Mouse (Mus musculus): ENCODE results near the gene Mfsd12. TPM values are rescaled to one million over a fixed set of nuclear protein-coding genes. Genes with fewer than 3 reads are reported as not detected.

Mfsd12 gene
- polyA plus RNA-seq, 1 experiment = 33.1 TPM

GRCm38 (mm10) chr10:81414682-81415081, 57.4 kb downstream of the Mfsd12 start:
- Histone ChIP-seq H3K4me3 (ENCODE audit: control insufficient read depth, low read depth, low read length) (no peak overlapping the region), H3K27me3 (ENCODE audit: control insufficient read depth, insufficient read depth, low read length) (no peaks in the 10 kb centered on the region), H3K4me1 (ENCODE audit: control insufficient read depth, insufficient read depth, low read length) (peaks cover 40% of the 10 kb centered on the region), H3K27ac (ENCODE audit: control insufficient read depth, insufficient read depth, low read depth, low read length) (peak overlapping the region; percentile 90), H3K36me3 (ENCODE audit: control insufficient read depth, insufficient read depth, low read length) (no peaks in the 10 kb centered on the region)
- TF ChIP-seq POLR2A (IDR thresholded peaks at IDR 0.05; ENCODE audit: control insufficient read depth, low read depth, low read length) (no peak), CTCF (IDR thresholded peaks at IDR 0.05; ENCODE audit: control insufficient read depth, insufficient read depth, insufficient replicate concordance, low read depth, low read length) (no peak)

GRCm38 (mm10) chr10:81415146-81415545, 57.9 kb downstream of the Mfsd12 start:
- peaks cover 40% of the 10 kb centered on the region for H3K4me1 ChIP-seq (ENCODE audit: control insufficient read depth, insufficient read depth, low read length)

More at GRCm38 (mm10) chr10:81415146-81415545, 57.9 kb downstream of the Mfsd12 start:
- peak overlapping the region; percentile 56 for H3K27ac ChIP-seq (ENCODE audit: control insufficient read depth, insufficient read depth, low read depth, low read length)
- no peaks in the 10 kb centered on the region for H3K27me3 ChIP-seq (ENCODE audit: control insufficient read depth, insufficient read depth, low read length)
- H3K36me3 ChIP-seq (ENCODE audit: control insufficient read depth, insufficient read depth, low read length) = no peaks in the 10 kb centered on the region
- no peak for TF ChIP-seq POLR2A (IDR thresholded peaks at IDR 0.05; ENCODE audit: control insufficient read depth, low read depth, low read length)
- TF ChIP-seq CTCF (IDR thresholded peaks at IDR 0.05; ENCODE audit: control insufficient read depth, insufficient read depth, insufficient replicate concordance, low read depth, low read length) = no peak
- H3K4me3 ChIP-seq (ENCODE audit: control insufficient read depth, low read depth, low read length) = no peak overlapping the region

Other genes with a start within 250 kb of the Mfsd12 start
- gene Zbtb7a, start 222.3 kb upstream of the Mfsd12 start, polyA plus RNA-seq (2012; rRNA removed) = 5.6 and 6.0 TPM in 2 replicates
- 164 and 184 TPM in 2 replicates for gene Pias4, start 189.6 kb upstream of the Mfsd12 start, polyA plus RNA-seq (2012; rRNA removed)
- gene Eef2, start 180.9 kb upstream of the Mfsd12 start, polyA plus RNA-seq (2012; rRNA removed) = 1,507 and 1,673 TPM in 2 replicates
- 52.6 and 61.6 TPM in 2 replicates for gene Dapk3, start 174.5 kb upstream of the Mfsd12 start, polyA plus RNA-seq (2012; rRNA removed)
- gene 4930442H23Rik, start 173.6 kb upstream of the Mfsd12 start, polyA plus RNA-seq (2012; rRNA removed) = 1.4 and 1.8 TPM in 2 replicates
- gene Nmrk2, start 155.4 kb upstream of the Mfsd12 start, polyA plus RNA-seq (2012; rRNA removed) = not detected in 2 replicates
- 0.25 and 0.26 TPM in 2 replicates for gene Atcay, start 126.7 kb upstream of the Mfsd12 start, polyA plus RNA-seq (2012; rRNA removed)
- 11.6 and 12.5 TPM in 2 replicates for gene Zfr2, start 124.3 kb upstream of the Mfsd12 start, polyA plus RNA-seq (2012; rRNA removed)
- 3.0 and 3.5 TPM in 2 replicates for gene Matk, start 104.6 kb upstream of the Mfsd12 start, polyA plus RNA-seq (2012; rRNA removed)
- 181 and 261 TPM in 2 replicates for gene Mrpl54, start 90.6 kb upstream of the Mfsd12 start, polyA plus RNA-seq (2012; rRNA removed)
- 53.5 and 77.2 TPM in 2 replicates for gene Apba3, start 90.5 kb upstream of the Mfsd12 start, polyA plus RNA-seq (2012; rRNA removed)
- 0.56 and 0.99 TPM in 2 replicates for gene Tjp3, start 65.9 kb upstream of the Mfsd12 start, polyA plus RNA-seq (2012; rRNA removed)
- gene Pip5k1c, start 64.5 kb upstream of the Mfsd12 start, polyA plus RNA-seq (2012; rRNA removed) = 10.1 and 10.4 TPM in 2 replicates
- gene Cactin, start 36.4 kb upstream of the Mfsd12 start, polyA plus RNA-seq (2012; rRNA removed) = 13.4 and 16.5 TPM in 2 replicates
- gene Tbxa2r, start 28.8 kb upstream of the Mfsd12 start, polyA plus RNA-seq (2012; rRNA removed) = 0.47 and 0.91 TPM in 2 replicates
- gene Gipc3, start 14.2 kb upstream of the Mfsd12 start, polyA plus RNA-seq (2012; rRNA removed) = 3.3 and 4.1 TPM in 2 replicates
- gene Hmg20b, start 7.0 kb upstream of the Mfsd12 start, polyA plus RNA-seq (2012; rRNA removed) = 23.0 and 27.7 TPM in 2 replicates
- gene 4930404N11Rik, start 8.3 kb downstream of the Mfsd12 start, polyA plus RNA-seq (2012; rRNA removed) = 273 and 296 TPM in 2 replicates
- 161 and 178 TPM in 2 replicates for gene Fzr1, start 21.0 kb downstream of the Mfsd12 start, polyA plus RNA-seq (2012; rRNA removed)
- 38.5 and 46.3 TPM in 2 replicates for gene Dohh, start 26.9 kb downstream of the Mfsd12 start, polyA plus RNA-seq (2012; rRNA removed)
- 1.2 and 1.6 TPM in 2 replicates for gene Gm48551, start 27.0 kb downstream of the Mfsd12 start, polyA plus RNA-seq (2012; rRNA removed)
- gene Gm48552, start 31.5 kb downstream of the Mfsd12 start, polyA plus RNA-seq (2012; rRNA removed) = 0.65 TPM in 1 of 2 replicates, not detected in the other
- gene Smim24, start 35.6 kb downstream of the Mfsd12 start, polyA plus RNA-seq (2012; rRNA removed) = 3,568 and 3,612 TPM in 2 replicates
- gene Nfic, start 98.1 kb downstream of the Mfsd12 start, polyA plus RNA-seq (2012; rRNA removed) = 9.8 and 9.9 TPM in 2 replicates
- gene Celf5, start 125.2 kb downstream of the Mfsd12 start, polyA plus RNA-seq (2012; rRNA removed) = 147 and 163 TPM in 2 replicates
- 70.4 and 71.3 TPM in 2 replicates for gene Ncln, start 138.9 kb downstream of the Mfsd12 start, polyA plus RNA-seq (2012; rRNA removed)
- 0.04 and 0.13 TPM in 2 replicates for gene S1pr4, start 142.6 kb downstream of the Mfsd12 start, polyA plus RNA-seq (2012; rRNA removed)
- 1.0 and 1.2 TPM in 2 replicates for gene Gna15, start 166.7 kb downstream of the Mfsd12 start, polyA plus RNA-seq (2012; rRNA removed)
- gene Gna11, start 187.7 kb downstream of the Mfsd12 start, polyA plus RNA-seq (2012; rRNA removed) = 26.3 and 28.9 TPM in 2 replicates
- gene Aes, start 202.0 kb downstream of the Mfsd12 start, polyA plus RNA-seq (2012; rRNA removed) = 154 and 172 TPM in 2 replicates
- gene Tle2, start 217.1 kb downstream of the Mfsd12 start, polyA plus RNA-seq (2012; rRNA removed) = 19.0 and 22.1 TPM in 2 replicates
- gene Tle6, start 243.6 kb downstream of the Mfsd12 start, polyA plus RNA-seq (2012; rRNA removed) = 16.5 and 16.9 TPM in 2 replicates
- gene BC025920, start 248.8 kb downstream of the Mfsd12 start, polyA plus RNA-seq (2012; rRNA removed) = 0.47 and 0.68 TPM in 2 replicates